Mouse (Mus musculus): Measurements from ENCODE around the gene Cyp8b1.

Cyp8b1 gene

DNA sequence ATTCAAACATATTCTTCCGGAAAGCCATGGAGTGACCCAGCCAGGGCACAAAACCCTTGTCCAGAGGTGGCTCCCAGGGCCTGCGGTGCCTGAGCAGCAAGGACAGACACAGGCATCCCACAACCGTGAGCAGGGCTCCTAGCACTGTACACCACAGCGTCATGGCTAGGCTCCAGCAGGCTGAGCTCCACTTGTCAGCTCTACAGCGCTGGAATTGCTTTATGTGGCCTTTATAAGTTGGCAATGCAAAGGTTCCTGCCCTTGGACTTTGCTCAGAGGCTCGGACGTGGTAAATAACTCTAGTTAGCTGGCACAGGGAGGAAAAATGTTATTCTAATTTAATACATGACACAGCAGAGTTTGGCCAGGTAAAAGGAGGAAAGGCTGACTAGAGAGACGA lies at the start of gene Cyp8b1:
Gene Cyp8b1, minus strand, starts transcription at position 204 of the 400 bp plus-strand sequence.
- no peak for DNase-seq (ENCODE audit: low spot score)

DNA sequence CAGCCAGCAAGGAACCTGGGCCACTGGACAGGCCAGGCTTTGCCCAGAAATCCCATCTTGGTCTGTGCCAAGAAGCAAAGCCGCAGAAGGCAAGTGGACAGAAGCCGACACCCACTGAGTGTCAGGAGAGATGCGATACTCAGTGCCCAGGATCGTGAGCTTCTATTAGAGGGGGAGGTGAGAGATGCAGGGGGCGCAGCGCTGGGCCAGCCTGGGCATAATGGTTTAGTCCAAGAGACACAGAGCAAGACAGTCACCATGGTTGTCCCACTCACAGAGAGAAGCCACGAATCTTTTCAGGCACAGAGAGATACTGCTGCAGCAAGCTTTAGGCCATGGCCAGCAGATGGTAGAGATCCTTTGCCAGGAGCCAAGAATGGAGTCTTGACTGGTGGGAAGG lies 48.8 kb upstream of the Cyp8b1 start:
- DNase-seq (ENCODE audit: low spot score), result no peak

- DNase-seq (ENCODE audit: low spot score), result no peak
Measured at GRCm38 (mm10) chr9:121959966-121960635, 44.0 kb upstream of the Cyp8b1 start.

- no peak for DNase-seq (ENCODE audit: low spot score)
Measured at GRCm38 (mm10) chr9:121952596-121952995, 36.5 kb upstream of the Cyp8b1 start.

- DNase-seq (ENCODE audit: low spot score), result no peak
Measured at GRCm38 (mm10) chr9:121951114-121951423, 35.0 kb upstream of the Cyp8b1 start.

DNA sequence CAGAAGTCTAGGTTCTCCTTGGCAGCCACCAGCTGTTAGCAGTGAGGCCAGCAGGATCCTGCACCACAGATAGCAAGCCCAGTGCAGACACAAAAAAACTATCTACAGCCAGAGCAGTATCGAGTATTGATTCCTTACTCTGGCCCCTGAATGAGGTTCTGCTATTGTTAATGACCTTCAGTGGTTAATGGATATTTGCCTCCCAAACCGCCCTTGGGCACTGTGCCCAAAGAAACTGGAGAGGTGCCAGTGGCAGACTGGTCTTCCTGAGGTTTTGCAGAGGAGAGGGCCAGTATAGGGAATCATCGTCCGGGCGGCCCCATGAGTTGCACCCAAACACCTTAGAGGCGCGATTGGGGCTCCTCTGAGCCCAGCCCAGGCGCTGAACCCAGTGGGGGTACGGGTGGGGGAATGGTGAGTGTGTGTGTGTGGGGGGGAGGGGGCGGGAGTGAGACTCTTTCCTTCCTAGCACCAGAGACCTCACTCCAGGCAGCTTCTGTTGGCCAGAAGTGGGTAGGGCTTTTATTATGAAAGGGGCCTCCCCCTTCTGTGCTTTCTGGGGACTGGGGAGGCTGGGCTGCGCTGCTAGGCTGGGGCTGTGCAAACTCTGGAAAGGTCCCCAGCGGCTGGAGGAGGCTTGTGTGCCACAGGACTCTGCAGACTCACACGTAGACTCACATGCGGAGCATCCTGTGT lies 34.5 kb upstream of the Cyp8b1 start, which contains the start of gene Fam198a:
Gene Fam198a, plus strand, starts transcription at position 571 of the 696 bp plus-strand sequence.
- peak; percentile 90 for DNase-seq (ENCODE audit: low spot score)

GRCm38 (mm10) chr9:121948431-121948830 lies 32.3 kb upstream of the Cyp8b1 start:
- no peak for DNase-seq (ENCODE audit: low spot score)

GRCm38 (mm10) chr9:121947784-121948183 lies 31.7 kb upstream of the Cyp8b1 start:
- DNase-seq (ENCODE audit: low spot score), result peak; percentile 71

DNA sequence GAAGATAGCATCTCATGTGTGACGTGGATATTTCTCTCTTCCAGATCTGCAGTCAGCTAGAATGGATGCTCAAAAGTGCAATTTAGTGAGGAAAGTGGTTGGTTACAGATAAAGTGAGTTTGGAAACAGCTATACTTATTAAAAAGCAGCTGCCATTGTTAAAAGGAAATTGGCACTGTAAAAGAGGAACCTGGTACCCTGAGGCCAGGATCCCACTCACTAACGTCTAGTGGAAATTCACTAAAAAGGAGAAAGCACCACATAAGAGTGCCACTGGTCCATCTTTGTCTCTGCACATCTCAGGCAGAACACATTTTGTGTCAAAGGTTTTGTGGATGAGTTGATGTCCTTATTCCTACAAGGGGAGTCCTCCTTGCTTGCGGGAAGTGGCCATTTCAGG lies 27.5 kb upstream of the Cyp8b1 start:
- DNase-seq (ENCODE audit: low spot score), result no peak

DNA sequence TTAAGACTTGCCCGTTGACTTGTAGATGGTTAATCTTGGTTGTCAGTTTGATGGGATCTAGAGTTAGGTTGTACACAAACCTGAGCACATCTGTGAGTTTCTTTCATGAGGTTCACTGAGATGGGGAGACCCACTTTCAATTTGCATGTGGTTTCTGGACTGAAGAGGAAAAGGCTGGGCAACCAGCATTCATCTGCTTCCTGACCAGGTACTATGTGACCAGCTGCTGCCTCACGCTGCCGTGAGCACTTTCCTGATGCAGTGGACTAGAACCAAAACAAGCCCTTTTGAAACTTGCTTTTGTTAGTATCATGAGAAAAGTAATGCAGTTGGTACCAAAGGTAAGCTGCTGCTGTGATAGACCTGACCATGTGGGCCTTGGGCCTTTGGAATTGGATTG lies 26.9 kb upstream of the Cyp8b1 start:
- DNase-seq (ENCODE audit: low spot score), result no peak

DNA sequence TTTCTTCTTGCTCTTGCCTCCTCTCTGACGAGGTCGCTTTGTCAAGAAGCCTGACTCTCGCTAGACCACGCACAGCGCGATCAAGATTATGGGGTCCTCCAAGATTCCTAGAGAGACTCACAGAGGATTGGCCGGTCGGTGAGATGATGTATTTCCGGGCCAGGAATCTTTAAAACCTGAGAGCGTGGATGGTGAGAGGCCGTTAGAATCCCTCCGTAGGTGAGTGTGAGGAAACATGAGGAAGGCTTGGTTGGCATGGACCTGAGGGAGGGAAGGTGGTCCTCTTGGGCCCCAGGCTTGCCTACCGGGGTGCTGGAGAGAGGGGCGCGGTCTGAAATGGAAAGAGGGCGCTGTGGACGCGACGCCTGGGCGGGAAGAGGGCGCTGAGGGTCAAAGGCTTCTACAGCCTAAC lies 21.8 kb upstream of the Cyp8b1 start:
- no peak for DNase-seq (ENCODE audit: low spot score)

- no peak for DNase-seq (ENCODE audit: low spot score)
Measured at GRCm38 (mm10) chr9:121937451-121937864, 21.4 kb upstream of the Cyp8b1 start.

DNA sequence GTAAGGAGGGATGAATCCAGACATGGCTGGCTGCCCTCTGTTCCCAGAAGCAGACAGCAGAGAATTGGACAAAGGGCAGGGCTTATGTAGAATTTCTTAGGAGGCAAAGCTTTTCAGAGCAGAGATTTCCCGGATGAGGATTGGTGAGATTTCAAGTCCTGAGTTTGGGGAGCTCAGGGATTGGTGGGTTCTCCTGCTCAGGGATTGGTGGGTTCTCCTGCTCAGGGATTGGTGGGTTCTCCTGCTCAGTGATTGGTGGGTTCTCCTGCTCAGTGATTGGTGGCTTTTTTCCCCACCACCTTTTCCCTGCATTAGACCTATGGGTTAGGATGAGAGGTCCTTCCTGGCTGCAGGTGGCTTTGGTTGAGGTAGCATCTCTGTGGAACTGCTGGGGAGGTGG lies 20.8 kb upstream of the Cyp8b1 start:
- no peak for DNase-seq (ENCODE audit: low spot score)

- DNase-seq (ENCODE audit: low spot score), result no peak
Measured at GRCm38 (mm10) chr9:121934856-121935255, 18.8 kb upstream of the Cyp8b1 start.

GRCm38 (mm10) chr9:121928498-121928897 lies 12.4 kb upstream of the Cyp8b1 start:
- DNase-seq (ENCODE audit: low spot score), result peak; percentile 36

- no peak for DNase-seq (ENCODE audit: low spot score)
Measured at GRCm38 (mm10) chr9:121927721-121928120, 11.6 kb upstream of the Cyp8b1 start.

DNA sequence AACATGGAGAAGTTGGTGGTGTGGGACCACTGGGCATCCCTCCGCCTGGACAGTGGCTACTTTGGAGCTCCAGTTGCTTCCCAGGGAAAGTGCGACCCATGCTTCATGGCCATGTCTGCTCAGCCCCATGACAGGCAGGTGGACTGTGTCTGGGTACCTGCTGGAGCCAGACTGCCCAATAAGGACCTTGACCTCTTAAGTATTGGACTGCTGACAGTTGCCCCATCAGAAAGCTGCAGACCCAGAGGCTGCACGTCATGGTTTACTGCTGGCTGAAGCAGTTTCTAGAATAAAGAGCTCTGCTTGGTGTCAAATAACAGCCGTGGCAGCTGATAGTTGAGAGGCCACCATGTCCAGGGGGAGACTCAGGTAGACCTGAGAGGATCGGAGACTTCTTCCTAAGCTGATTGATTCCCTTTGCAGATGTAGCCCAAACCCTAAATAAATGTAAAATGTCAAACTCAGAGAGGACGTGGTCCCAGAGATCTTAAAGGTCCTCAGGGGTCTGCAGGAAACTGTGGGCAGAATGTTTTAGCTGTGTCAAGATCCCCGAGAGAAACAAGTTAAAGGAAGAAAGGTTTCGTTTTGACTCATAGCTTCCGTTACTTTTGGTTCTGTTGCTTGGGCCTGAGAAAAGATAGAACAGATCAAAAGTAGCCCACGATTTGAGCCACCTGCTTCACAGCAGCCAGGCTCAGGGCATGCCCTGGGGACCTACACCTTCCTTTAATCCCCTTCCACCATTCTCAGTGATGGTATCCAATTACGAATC lies 10.7 kb upstream of the Cyp8b1 start:
- DNase-seq (ENCODE audit: low spot score), result no peak

DNA sequence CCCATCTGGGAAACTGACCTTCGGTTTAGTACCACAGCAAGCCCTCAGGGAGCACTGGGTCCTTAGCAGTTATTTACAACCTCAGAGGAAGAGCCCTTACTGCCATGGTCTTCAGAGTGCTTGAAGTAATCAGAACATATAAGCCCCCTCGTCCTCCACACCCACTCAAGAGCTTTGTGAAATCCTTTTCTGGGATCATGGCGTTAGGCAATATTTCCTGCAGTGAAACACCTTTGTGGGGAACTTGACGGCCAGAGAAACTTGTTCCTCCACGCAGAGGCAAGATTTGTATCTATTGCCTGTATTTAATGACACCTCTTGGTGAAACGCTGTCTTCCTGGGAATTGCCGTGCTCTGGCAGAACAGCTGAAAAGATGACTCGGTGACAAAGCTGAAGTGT lies 9.9 kb upstream of the Cyp8b1 start:
- DNase-seq (ENCODE audit: low spot score), result no peak

DNA sequence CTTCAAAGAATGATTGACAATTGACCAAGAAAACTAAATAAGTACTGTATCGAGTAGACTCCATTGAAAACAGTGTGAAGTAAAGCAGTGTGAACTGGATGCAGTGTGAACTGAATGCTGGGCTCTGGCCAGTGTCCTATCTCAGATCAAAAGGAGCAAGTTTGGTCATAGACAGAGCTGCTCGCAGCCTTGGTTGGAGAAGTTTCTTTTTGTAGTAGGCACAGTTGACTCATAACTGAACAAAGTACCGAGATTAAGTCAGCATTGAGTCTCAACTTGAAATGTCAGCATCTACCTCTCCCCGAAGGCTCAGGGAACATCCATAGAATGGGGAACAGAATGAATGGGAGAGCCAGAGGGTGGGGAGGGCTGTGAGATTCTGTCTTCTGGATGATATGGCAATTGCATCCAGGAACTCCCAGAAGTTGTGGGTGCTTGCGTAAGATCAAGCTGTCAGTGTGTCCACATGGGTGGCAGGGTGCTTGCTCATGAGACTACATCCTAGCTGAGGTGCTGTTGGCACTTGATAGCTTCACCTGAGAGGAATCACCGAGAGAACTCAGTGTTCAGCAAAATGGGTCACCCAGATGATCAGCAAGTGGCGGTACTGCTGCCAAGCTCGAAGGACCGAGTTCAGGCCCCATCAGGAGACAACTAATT lies 8.9 kb upstream of the Cyp8b1 start:
- DNase-seq (ENCODE audit: low spot score), result no peak

- DNase-seq (ENCODE audit: low spot score), result no peak
Measured at GRCm38 (mm10) chr9:121923906-121924305, 7.8 kb upstream of the Cyp8b1 start.

DNA sequence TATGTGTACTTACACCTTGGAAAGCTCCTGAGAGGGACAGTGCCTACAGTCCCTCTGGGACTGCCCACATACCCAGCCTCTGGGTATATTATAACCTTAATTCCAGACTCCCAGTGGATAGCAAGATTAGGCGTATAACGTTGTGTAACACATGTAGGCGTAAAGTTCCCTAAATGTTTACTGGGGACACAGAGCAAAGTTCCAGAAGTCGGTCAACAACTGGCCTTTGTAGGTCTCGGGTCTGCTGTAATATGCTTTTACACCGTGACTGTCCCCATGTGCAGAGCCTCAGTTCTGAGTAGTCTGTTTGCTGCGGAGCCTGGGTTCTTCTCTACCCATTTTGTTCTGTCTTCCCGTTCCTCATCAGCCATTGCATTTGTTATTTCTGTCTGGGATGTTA lies 7.3 kb upstream of the Cyp8b1 start:
- DNase-seq (ENCODE audit: low spot score), result no peak

- DNase-seq (ENCODE audit: low spot score), result no peak
Measured at GRCm38 (mm10) chr9:121919027-121919501, 3.0 kb upstream of the Cyp8b1 start.

All from ovary, postnatal 36 days (tissue).